Mouse (Mus musculus) cerebellum, postnatal 25 days (tissue): Measurements from ENCODE around the gene Otub1.

Experiments
- DNase-seq, 2 experiments: peaks; one replicate each; pipeline ENCODE4 v3.0.0; 2021; ENCODE audit warnings: mixed read lengths in 2 of 2

Otub1 gene

GRCm38 (mm10) chr19:7172051-7172866, 33.9 kb downstream of the Otub1 start:
- DNase-seq, result no peak

GRCm38 (mm10) chr19:7171447-7171846, 34.7 kb downstream of the Otub1 start:
- no peak for DNase-seq

GRCm38 (mm10) chr19:7170916-7171315, 35.2 kb downstream of the Otub1 start:
- no peak for DNase-seq

- DNase-seq, result no peak
These were observed 37.7 kb downstream of the Otub1 start for GRCm38 (mm10) chr19:7168423-7168822.

GRCm38 (mm10) chr19:7166767-7167166, 39.3 kb downstream of the Otub1 start:
- DNase-seq, result no peak

- DNase-seq, result no peak
These were observed 39.9 kb downstream of the Otub1 start for GRCm38 (mm10) chr19:7166200-7166711.

- peak; percentile 77 to 89 for DNase-seq
These were observed 40.5 kb downstream of the Otub1 start for GRCm38 (mm10) chr19:7165509-7166199.

- DNase-seq, result peak; percentile 68 to 69
These were observed 41.2 kb downstream of the Otub1 start for GRCm38 (mm10) chr19:7164820-7165323.

GRCm38 (mm10) chr19:7164238-7164637, 41.9 kb downstream of the Otub1 start:
- DNase-seq, result peak; percentile 69 to 74

GRCm38 (mm10) chr19:7161064-7161463, 45.1 kb downstream of the Otub1 start:
- DNase-seq, result no peak

- DNase-seq, result peak in 1 of 2 experiments; percentile 66
These were observed 45.8 kb downstream of the Otub1 start for GRCm38 (mm10) chr19:7160151-7160906.

- DNase-seq, result no peak
These were observed 48.4 kb downstream of the Otub1 start for GRCm38 (mm10) chr19:7157734-7158133.

- DNase-seq, result peak in 1 of 2 experiments; percentile 46
These were observed 50.9 kb downstream of the Otub1 start for GRCm38 (mm10) chr19:7155196-7155595.

GRCm38 (mm10) chr19:7153232-7153631, 52.9 kb downstream of the Otub1 start:
- DNase-seq, result no peak

GRCm38 (mm10) chr19:7151927-7152653, 54.0 kb downstream of the Otub1 start:
- no peak for DNase-seq

- DNase-seq, result no peak
These were observed 54.7 kb downstream of the Otub1 start for GRCm38 (mm10) chr19:7151300-7151926.

- no peak for DNase-seq
These were observed 56.9 kb downstream of the Otub1 start for GRCm38 (mm10) chr19:7149158-7149685.

GRCm38 (mm10) chr19:7148541-7149085, 57.5 kb downstream of the Otub1 start:
- DNase-seq, result peak in 1 of 2 experiments; percentile 57
